Mouse (Mus musculus) liver, adult 2 months (tissue): ENCODE measurements around the gene Map6.

Experiments used
- CTCF ChIP-seq: fragments of 200-500 bp; IDR thresholded peaks from 2 replicates; pipeline ENCODE4 v1.5.1; 2011; ENCODE audit warnings: low read depth, low read length, control low read depth
- POLR2A ChIP-seq: fragments of 200-500 bp; IDR thresholded peaks from 2 replicates; pipeline ENCODE4 v1.6.1; 2011; ENCODE audit warnings: low read length, control low read depth; ENCODE audit not compliant: insufficient read depth; ENCODE audit errors: extremely low read depth

- TF ChIP-seq CTCF (peak; percentile 64), POLR2A (no peak)
Observed at GRCm38 (mm10) chr7:99224225-99224624, 43.0 kb upstream of the Map6 start.
